Mouse (Mus musculus): ENCODE measurements around the gene Ccdc138.

The Ccdc138 gene

GRCm38 (mm10) chr10:58560521-58560920 is 62.8 kb downstream of the Ccdc138 start:
- no peak for DNase-seq (ENCODE audit: low read depth in 1 of 2, low spot score in 2 of 2)

- DNase-seq (ENCODE audit: low read depth in 1 of 2, low spot score in 2 of 2) = no peak
Measured at GRCm38 (mm10) chr10:58585427-58586223, 87.9 kb downstream of the Ccdc138 start.

GRCm38 (mm10) chr10:58594486-58594885 is 96.7 kb downstream of the Ccdc138 start:
- DNase-seq (ENCODE audit: low read depth in 1 of 2, low spot score in 2 of 2) = no peak

DNA sequence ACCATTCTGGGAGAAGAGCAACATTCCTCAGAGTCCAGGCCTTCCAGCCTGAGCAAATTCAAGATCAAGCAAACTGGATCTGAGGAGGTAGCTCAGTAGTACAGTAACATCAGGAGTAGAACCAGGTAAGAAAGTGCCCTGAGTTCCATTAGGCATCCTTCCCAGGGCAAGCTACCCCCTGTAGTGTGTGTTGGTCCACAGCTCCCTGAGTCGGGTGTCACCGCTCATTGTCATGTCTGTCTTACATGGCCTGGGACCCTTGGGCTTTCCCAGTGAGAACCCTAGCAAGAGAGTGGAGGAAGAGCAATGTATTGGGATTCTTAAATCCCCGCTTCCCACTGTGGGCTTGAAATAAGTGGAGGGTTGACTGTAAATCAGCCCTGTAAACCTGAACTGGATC is 97.4 kb downstream of the Ccdc138 start:
- DNase-seq (ENCODE audit: low read depth in 1 of 2, low spot score in 2 of 2) = no peak

GRCm38 (mm10) chr10:58595821-58596220 is 98.1 kb downstream of the Ccdc138 start:
- no peak for DNase-seq (ENCODE audit: low read depth in 1 of 2, low spot score in 2 of 2)

GRCm38 (mm10) chr10:58600151-58600550 is 102.4 kb downstream of the Ccdc138 start:
- DNase-seq (ENCODE audit: low read depth in 1 of 2, low spot score in 2 of 2) = no peak

DNA sequence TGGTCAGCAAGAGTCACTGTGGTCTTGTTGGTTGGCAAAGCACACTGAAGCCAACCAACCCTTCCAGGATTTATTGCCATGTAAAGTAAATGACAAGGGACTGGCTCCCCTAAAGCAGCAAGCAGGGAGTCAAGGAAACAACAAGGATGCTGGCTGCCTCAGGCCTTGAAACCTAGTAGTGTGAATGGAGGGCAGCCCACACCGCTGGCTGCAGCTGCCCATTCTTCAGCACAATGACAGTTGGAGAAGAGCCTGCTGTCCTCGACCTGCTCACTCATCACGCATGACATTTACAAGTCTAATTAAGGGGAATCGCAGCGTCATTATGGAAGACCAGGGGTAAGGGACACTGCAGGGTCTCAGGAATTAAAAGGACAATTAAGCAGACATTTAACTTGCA is 103.2 kb downstream of the Ccdc138 start:
- DNase-seq (ENCODE audit: low read depth in 1 of 2, low spot score in 2 of 2) = no peak

DNA sequence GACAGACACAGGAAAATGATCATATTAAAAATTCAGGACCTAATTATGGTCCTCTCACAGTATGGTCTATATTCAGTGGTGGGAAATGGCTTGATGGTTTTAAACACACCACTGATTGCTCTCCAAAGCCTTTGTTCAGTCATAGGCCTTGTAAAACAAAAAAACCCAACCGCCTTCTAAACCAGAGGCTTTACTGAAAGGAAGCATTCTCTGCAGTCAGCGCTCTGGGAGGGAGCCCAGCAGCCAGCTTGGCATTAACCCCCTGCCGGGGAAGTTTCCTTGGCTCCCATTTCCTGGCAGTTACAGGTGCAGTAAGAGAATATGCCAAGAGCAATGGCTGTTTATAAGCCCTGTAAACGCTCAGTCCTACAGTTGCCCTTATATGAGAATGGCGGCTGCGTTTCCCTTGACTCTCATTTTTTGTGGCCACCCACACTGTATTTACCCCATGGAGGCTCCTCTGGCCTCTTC is 103.7 kb downstream of the Ccdc138 start:
- DNase-seq (ENCODE audit: low read depth in 1 of 2, low spot score in 2 of 2) = no peak

DNA sequence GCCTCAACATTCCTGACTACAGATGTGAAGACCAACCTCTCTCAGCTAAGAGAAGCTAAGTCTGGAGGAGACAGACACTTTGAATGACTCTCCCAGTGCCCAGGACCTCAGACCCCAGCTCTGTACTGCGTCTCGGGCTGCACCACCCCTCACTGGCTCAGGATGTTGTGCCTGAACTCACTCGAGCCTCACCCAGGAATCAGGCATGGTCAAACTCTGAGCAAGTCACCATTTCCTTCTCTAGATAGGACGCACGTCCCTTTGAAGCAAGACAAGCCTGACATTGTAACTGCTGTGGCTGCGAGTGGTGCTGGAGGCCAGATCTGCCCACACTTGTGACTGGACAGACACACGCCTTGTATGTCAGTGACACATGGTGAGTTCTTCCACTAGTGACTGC is 104.2 kb downstream of the Ccdc138 start:
- no peak for DNase-seq (ENCODE audit: low read depth in 1 of 2, low spot score in 2 of 2)

DNA sequence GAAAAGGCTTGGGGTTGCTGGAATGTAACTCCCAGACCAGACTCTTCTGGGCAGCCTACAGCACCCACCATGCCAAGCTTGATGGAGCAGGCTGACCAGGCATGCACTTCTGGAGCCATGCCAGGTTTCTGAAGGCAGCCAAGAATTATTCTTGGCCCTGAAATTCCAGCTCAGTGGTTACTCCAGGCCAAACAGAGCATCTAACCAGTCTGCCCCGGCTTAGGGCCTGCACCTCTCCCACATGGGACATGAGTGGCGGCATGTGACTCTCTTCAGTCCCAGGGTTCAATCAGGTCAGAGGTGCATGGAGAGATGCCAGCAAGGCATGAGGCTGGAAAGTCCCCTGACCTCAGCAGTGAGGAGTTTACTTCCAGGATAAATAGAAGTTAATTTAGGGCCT is 107.0 kb downstream of the Ccdc138 start:
- DNase-seq (ENCODE audit: low read depth in 1 of 2, low spot score in 2 of 2) = no peak

- DNase-seq (ENCODE audit: low read depth in 1 of 2, low spot score in 2 of 2) = no peak
Measured at GRCm38 (mm10) chr10:58606356-58606755, 108.6 kb downstream of the Ccdc138 start.

GRCm38 (mm10) chr10:58608858-58609257 is 111.1 kb downstream of the Ccdc138 start:
- no peak for DNase-seq (ENCODE audit: low read depth in 1 of 2, low spot score in 2 of 2)

DNA sequence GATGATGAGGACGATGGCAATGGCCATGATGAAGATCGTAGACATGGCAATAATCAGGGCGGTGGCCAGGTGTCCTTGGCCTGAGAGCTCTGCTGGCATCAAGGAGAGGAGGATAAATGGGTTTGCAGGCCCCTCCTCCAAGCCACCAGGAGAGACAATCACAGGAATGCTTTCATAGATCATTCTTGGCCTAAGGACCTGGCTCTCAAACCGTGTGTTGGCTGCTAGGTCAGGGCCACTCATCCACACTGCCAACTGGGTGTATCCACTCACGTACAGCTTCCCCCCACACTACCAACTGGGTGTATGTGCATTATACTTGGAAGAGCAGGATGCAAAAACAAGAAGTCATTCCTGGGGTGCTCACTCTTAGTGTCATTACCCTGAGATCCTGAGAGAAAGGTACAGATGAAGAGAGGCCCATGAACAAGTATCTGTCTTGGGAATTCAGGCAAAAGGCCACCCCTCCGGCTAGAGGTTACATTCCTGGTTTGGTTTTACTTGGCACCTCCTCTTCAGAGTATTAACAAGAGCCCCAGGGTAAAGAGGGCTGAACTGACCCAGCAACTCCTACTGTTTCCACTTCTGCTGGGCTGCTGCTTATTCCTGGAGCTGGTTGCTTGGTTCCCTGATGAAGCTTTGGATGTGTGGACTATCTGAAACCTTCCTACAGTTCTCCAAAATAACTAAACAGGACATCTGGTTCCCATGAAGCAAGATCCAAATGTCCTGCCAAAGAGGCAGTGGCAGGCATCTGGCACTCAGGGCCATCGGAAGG is 112.9 kb downstream of the Ccdc138 start:
- no peak for DNase-seq (ENCODE audit: low read depth in 1 of 2, low spot score in 2 of 2)

GRCm38 (mm10) chr10:58614601-58615000 is 116.9 kb downstream of the Ccdc138 start:
- no peak for DNase-seq (ENCODE audit: low read depth in 1 of 2, low spot score in 2 of 2)

DNA sequence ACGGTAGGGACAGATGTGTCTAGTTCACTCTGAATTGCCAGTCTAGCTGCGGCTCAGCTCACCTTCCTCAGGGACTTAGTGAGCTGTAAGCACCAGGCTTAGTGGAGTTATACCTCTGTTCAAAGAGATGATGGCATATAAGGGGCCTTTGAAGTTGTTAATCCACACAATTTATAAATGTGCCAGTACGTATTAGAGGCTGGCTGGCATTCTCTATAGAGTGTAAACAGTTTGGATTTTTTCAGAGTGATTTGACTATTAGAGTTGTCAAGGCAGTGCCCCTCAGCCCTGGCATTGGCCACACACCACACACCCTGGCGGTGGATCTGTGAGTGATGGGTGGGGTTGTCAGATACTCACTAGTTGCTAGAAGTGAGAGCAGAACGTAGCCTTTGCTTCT is 118.8 kb downstream of the Ccdc138 start:
- no peak for DNase-seq (ENCODE audit: low read depth in 1 of 2, low spot score in 2 of 2)

DNA sequence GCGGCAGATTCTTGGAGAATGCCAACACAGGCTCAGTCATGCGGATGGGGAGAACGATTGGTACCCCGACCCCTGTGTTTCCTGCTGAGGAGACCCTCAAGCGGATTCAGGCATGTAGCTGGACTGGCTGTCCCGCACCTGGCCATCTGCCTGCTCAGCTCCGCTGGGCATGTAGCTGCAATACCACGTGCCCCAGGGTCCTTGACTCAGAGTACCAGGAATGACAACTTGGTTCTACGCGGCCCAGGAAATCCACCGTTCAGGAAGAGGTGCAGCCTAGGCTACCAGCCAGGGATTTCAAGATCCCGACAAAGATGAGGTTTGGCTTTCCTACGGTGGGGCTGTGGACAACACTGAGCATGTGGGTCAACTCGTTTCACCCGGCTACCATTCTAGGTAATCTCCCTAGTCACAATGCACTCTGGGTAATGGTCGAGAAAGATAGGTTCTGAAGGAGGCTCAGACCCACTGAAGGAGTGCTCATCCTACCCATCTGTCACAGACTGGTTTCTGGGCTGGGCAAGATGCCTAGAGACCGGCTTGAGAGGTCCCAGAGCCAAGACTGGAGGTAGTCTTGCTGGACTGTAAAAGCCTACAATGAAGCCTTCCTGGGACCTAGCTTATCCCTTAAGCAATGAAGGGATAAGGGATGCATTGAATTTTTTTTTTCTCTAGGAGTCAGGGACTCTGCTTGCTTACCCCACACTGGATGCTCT is 120.9 kb downstream of the Ccdc138 start:
- no peak for DNase-seq (ENCODE audit: low read depth in 1 of 2, low spot score in 2 of 2)

- no peak for DNase-seq (ENCODE audit: low read depth in 1 of 2, low spot score in 2 of 2)
Measured at GRCm38 (mm10) chr10:58619266-58619665, 121.5 kb downstream of the Ccdc138 start.

- no peak for DNase-seq (ENCODE audit: low read depth in 1 of 2, low spot score in 2 of 2)
Measured at GRCm38 (mm10) chr10:58624848-58625711, 127.3 kb downstream of the Ccdc138 start.
